Mouse (Mus musculus) cerebellum, adult 2 months (tissue): ENCODE measurements around the gene Zdhhc18.

Source experiments
- CTCF ChIP-seq: fragments of 200-500 bp; IDR thresholded peaks from 2 replicates; pipeline ENCODE4 v1.5.1; 2011; ENCODE audit warnings: low read depth, mild to moderate bottlenecking, control low read depth, low read length, moderate library complexity, borderline replicate concordance; ENCODE audit not compliant: insufficient read depth
- POLR2A ChIP-seq: fragments of 200-500 bp; IDR thresholded peaks from 2 replicates; pipeline ENCODE4 v1.6.1; 2011; ENCODE audit warnings: low read length, control low read depth, borderline replicate concordance; ENCODE audit not compliant: insufficient read depth

- no peak for TF ChIP-seq CTCF
- TF ChIP-seq POLR2A: no peak
Observed at GRCm38 (mm10) chr4:133626221-133626620, 23.7 kb downstream of the Zdhhc18 start.
